Mouse (Mus musculus) neural tube, embryonic 12.5 days (tissue): ENCODE measurements at regions not wholly inside any gene's neighbourhood (a gene's known extent, or its start where the extent isn't known, plus 50 kb on each side); places are given as distances from the start of the nearest gene placed in this dataset.
A peak's percentile ranks its signal among the peaks of the same experiment; 100 is the strongest.
"Not testable (repeated sequence)": the region's sequence is repeated elsewhere in the genome, so short reads cannot be mapped to it uniquely, and the experiment has no call there.

Source experiments
- ATAC-seq: fragments of 200-750 bp; cut with Nextera tagmentation; 2 replicates; pipeline ENCODE4 v1.8.0; 2017; ENCODE audit warnings: low read depth, mild to moderate bottlenecking, moderate TSS enrichment, moderate library complexity; ENCODE audit not compliant: low FRiP score
- H3K27ac ChIP-seq: fragments of 300-500 bp; sonication (generic); 2 replicates; pipeline ENCODE4 v1.5.1; 2016
- H3K27me3 ChIP-seq: fragments of 300-500 bp; sonication (generic); replicated peaks from 2 replicates; pipeline ENCODE4 v1.6.1; 2016; ENCODE audit warnings: mild to moderate bottlenecking
- H3K36me3 ChIP-seq: fragments of 300-500 bp; sonication (generic); 2 replicates; pipeline ENCODE4 v1.6.1; 2016; ENCODE audit warnings: mild to moderate bottlenecking
- H3K4me1 ChIP-seq: fragments of 300-500 bp; sonication (generic); 2 replicates; pipeline ENCODE4 v1.6.1; 2016
- H3K4me2 ChIP-seq: fragments of 300-500 bp; sonication (generic); replicated peaks from 2 replicates; pipeline ENCODE4 v1.6.1; 2016; ENCODE audit warnings: mild to moderate bottlenecking
- H3K4me3 ChIP-seq: fragments of 300-500 bp; sonication (generic); 2 replicates; pipeline ENCODE4 v1.5.1; 2016
- H3K9ac ChIP-seq: fragments of 300-500 bp; sonication (generic); 2 replicates; pipeline ENCODE4 v1.6.1; 2016; ENCODE audit warnings: mild to moderate bottlenecking
- H3K9me3 ChIP-seq: fragments of 300-500 bp; sonication (generic); 2 replicates; pipeline ENCODE4 v1.6.1; 2016; ENCODE audit warnings: mild to moderate bottlenecking
- WGBS: fragments of 180-500 bp; shearing (Covaris S2); methylation state at CpG from one replicate; pipeline ENCODE4 v1.1.7; 2016; 5-methylcytosine and 5-hydroxymethylcytosine counted together

- Histone ChIP-seq H3K9me3 (no peaks in the 10 kb centered on the region), H3K27ac (no peak overlapping the region), H3K4me3 (no peak overlapping the region), H3K4me2 (no peak overlapping the region), H3K9ac (no peak overlapping the region), H3K27me3 (no peaks in the 10 kb centered on the region), H3K4me1 (no peaks in the 10 kb centered on the region), H3K36me3 (no peaks in the 10 kb centered on the region)
- ATAC-seq, result no peak
- 76% methylated on average over 2 of the region's 2 CpGs for WGBS
Measured at GRCm38 (mm10) chr1:150160314-150160713, 60.5 kb downstream of the Ptgs2 start.

DNA sequence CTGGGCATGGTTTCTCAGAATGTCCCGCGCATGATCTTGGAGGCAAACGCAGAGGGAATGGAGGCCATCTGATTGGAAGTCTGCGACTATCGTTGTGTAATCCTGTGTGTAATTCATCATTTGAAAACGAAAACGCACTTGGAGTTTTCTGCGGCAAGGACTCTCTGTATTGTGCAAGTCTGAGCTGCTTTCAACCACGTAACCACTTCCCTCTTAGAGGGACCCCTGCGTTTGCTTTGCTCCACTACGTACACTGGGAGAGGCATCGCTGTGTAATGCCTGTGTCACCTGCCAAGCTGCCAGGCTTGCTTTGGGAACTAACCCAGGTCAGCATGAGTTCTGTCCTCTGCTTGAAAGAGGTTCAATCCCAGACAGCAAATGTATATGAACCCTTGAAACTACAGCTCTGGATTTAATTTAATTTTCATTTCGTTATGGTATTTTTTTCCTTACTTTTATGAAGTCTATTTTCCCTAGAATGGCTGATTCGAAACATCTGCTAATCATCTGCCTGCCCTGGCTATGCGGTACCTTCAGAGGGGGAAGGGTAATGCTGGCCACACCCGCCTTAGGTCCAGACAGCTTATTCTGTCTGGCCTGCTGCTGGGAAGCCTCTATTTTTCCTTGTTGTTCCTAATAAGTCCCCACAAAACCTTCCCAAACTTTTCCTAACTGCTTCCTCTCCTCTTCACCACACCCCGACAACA lies 65.2 kb downstream of the Ptgs2 start:
- H3K36me3 ChIP-seq, result no peaks in the 10 kb centered on the region
- WGBS, result 69% methylated on average over 17 of the region's 17 CpGs
- no peaks in the 10 kb centered on the region for H3K27me3 ChIP-seq
- no peak overlapping the region for H3K4me3 ChIP-seq
- no peak overlapping the region; the same call in 1 of the 2 replicates for H3K4me2 ChIP-seq
- H3K9ac ChIP-seq, result no peak overlapping the region
- no peak overlapping the region for H3K27ac ChIP-seq
- ATAC-seq, result peak; percentile 56; the same call in 1 of the 2 replicates
- H3K4me1 ChIP-seq, result no peaks in the 10 kb centered on the region
- H3K9me3 ChIP-seq, result no peaks in the 10 kb centered on the region

DNA sequence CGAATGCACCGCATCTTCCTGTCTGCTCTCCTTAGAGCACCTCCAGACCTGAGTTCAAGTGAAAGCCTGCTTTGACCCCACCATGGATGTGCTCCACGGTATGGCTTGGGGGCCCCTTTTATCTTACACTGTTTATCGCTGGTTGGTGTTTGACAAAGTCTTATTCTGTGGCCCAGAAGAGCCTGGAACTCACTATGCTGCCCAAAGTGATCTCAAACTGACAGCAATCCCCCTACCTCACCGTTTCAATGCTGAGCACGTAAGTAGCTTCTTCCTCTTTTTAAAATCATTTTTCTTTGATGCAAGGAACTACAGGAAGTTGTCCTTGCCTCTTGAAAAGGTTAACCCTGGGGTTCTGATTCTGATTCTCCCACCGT lies 65.8 kb downstream of the Ptgs2 start:
- no peak for ATAC-seq
- WGBS, result 87% methylated on average over 7 of the region's 7 CpGs
- no peaks in the 10 kb centered on the region for H3K9me3 ChIP-seq
- no peak overlapping the region for H3K9ac ChIP-seq
- H3K4me1 ChIP-seq, result no peaks in the 10 kb centered on the region
- H3K4me2 ChIP-seq, result no peak overlapping the region
- H3K4me3 ChIP-seq, result no peak overlapping the region
- H3K36me3 ChIP-seq, result no peaks in the 10 kb centered on the region
- H3K27me3 ChIP-seq, result no peaks in the 10 kb centered on the region
- H3K27ac ChIP-seq, result no peak overlapping the region

DNA sequence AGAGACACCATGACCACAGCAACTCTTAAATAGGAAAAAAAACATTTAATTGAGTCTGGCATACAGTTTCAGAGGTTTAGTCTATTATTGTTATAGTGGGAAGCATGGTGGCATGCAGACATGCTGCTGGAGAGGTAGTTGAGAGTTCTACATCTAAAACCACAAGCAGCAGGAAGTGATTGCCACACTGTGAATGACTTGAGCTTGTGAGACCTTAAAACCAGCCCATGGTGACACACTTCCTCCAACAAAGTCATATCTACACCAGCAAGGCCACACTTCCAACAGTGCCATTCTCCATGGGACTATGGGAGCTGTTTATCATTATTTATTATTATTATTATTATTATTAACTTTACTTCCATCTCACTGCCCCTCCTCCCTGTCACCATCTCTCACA lies 67.3 kb downstream of the Ptgs2 start:
- no peaks in the 10 kb centered on the region for H3K4me1 ChIP-seq
- no peak overlapping the region for H3K4me3 ChIP-seq
- ATAC-seq, result no peak
- H3K9me3 ChIP-seq, result no peaks in the 10 kb centered on the region
- no peak overlapping the region for H3K27ac ChIP-seq
- no peak overlapping the region for H3K4me2 ChIP-seq
- no peak overlapping the region for H3K9ac ChIP-seq
- H3K27me3 ChIP-seq, result no peaks in the 10 kb centered on the region
- H3K36me3 ChIP-seq, result no peaks in the 10 kb centered on the region

DNA sequence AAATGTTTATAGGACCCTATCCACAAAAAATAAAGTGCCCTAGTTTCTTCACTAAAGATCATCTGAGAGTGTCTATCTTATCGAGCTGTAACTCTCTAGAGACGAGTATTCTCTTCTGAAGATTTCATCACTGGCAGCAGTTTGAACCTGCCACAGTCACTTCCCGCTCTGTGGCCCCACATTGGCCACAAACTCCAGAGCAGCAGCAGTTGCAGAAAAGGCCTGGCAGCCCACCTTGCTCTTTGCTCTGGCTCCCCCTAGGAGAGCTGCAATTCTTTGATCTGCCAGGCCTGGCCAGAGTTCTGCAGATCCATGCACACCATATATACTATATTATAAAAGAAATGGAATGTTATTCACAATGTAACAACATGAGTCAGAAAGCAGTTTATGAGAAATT lies 74.4 kb downstream of the Ptgs2 start:
- no peak for ATAC-seq
- Histone ChIP-seq H3K27me3 (no peaks in the 10 kb centered on the region), H3K27ac (no peak overlapping the region), H3K4me1 (no peaks in the 10 kb centered on the region), H3K4me2 (no peak overlapping the region), H3K36me3 (no peaks in the 10 kb centered on the region), H3K9ac (no peak overlapping the region), H3K9me3 (no peaks in the 10 kb centered on the region), H3K4me3 (no peak overlapping the region)
- 75% methylated on average over 3 of the region's 3 CpGs for WGBS

DNA sequence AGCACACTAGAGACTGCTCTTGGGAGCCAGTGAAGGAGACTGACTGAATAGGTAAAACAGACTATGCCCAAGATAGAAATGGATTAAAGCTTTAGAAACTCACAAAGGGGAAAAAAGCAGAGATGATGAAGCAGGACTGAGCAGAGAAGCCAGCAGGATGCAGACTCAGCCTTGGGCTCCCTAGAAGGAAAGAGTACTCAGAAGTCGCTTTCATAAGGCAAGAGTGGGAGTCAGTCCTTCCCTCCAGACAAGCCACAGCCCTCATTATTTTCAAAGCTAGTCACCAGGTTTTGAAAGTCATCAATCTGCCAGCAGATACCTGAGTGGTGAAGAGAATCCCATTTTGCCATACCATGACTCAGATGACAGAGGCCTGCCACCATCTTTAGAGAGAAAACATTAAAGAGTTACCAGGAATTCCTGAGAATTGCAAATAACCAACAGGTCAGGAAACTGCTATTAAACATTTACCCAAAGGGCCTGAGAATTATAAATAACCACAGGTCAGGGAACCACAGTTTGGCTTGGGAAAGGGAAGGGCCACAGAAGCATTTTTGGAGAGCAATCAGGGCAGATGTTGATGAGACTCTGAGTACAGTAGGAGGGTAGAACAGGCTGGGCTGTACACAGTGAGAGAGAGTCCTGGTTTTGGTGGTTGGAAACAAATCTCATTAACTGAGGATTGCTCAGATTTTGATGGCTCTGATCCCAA lies 77.4 kb downstream of the Ptgs2 start:
- H3K36me3 ChIP-seq, result no peaks in the 10 kb centered on the region
- H3K27me3 ChIP-seq, result no peaks in the 10 kb centered on the region
- H3K4me1 ChIP-seq, result no peaks in the 10 kb centered on the region
- H3K9me3 ChIP-seq, result no peaks in the 10 kb centered on the region
- ATAC-seq, result no peak
- no peak overlapping the region for H3K4me2 ChIP-seq
- H3K27ac ChIP-seq, result no peak overlapping the region
- WGBS, result 100% methylated on average over 1 of the region's 1 CpGs
- H3K4me3 ChIP-seq, result no peak overlapping the region
- no peak overlapping the region for H3K9ac ChIP-seq

GRCm38 (mm10) chr1:150202022-150202421 lies 102.2 kb downstream of the Ptgs2 start:
- WGBS, result 90% methylated on average over 2 of the region's 2 CpGs
- Histone ChIP-seq H3K4me1 (no peaks in the 10 kb centered on the region), H3K4me2 (no peak overlapping the region), H3K27me3 (no peaks in the 10 kb centered on the region), H3K4me3 (no peak overlapping the region), H3K9ac (no peak overlapping the region), H3K27ac (no peak overlapping the region), H3K9me3 (no peaks in the 10 kb centered on the region), H3K36me3 (no peaks in the 10 kb centered on the region)
- ATAC-seq, result no peak

DNA sequence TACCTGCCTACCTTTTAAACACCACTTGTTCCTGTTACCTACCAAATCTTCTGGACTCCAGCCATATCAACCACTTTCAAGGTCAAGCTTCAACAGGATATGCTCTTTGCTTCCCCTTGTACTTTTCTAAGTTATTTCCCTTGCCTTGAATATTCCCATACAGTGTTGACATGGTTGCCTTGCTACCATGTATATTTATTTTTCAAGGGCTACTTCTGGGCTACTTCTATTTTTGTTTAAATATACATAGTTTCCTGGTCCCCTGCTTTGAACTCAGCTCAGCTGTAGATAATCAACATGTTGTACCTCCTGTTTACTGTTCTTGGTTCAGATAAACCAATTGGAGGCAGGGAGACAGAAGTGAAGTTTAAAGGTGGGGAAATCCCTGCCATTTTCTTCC lies 106.8 kb upstream of the Pdc start:
- H3K9ac ChIP-seq, result no peak overlapping the region
- no peaks in the 10 kb centered on the region for H3K27me3 ChIP-seq
- no peak overlapping the region for H3K27ac ChIP-seq
- no peaks in the 10 kb centered on the region for H3K36me3 ChIP-seq
- no peak for ATAC-seq
- H3K4me2 ChIP-seq, result no peak overlapping the region
- H3K4me1 ChIP-seq, result no peaks in the 10 kb centered on the region
- no peak overlapping the region for H3K4me3 ChIP-seq
- no peaks in the 10 kb centered on the region for H3K9me3 ChIP-seq

DNA sequence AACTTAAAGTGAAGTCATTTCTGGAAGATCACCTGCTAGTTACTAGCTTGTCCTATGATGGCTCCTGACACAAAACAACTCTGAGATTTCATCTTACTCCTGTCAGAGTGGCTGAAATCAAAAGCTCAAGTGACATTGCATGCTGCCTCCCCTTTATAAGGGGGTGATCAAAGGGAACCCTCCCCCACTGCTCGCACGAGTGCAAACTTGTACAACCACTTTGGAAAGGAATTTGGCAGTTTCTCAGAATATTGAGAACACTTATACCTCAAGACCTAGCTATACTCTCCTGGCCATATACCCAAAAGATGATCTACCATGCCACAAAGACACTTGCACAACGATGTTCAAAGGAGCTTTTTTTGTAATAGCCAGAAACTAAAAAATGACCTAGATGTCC lies 102.5 kb upstream of the Pdc start:
- Histone ChIP-seq H3K4me2 (no peak overlapping the region), H3K9ac (no peak overlapping the region), H3K9me3 (no peaks in the 10 kb centered on the region), H3K36me3 (no peaks in the 10 kb centered on the region), H3K4me3 (no peak overlapping the region), H3K4me1 (no peaks in the 10 kb centered on the region), H3K27ac (no peak overlapping the region), H3K27me3 (no peaks in the 10 kb centered on the region)
- WGBS, result 88% methylated on average over 3 of the region's 3 CpGs
- no peak for ATAC-seq

DNA sequence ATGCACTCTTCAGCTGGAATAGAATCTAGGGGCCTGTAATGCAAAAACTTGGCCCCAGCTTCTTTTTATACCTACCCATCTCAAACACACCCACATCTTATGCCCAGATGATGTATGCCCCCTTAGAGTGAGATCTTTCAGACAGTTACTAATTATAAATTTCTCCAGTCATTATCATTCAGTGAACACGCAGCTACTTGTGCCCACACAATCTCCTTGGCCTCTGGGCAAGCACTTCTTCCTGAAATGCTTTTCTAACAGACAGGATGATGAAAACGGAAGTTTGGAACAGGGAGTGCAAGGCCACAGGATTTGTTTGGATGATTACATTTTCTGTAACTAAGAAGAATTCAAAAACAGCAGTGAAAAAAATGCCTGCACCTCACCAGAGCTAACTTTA lies 100.4 kb upstream of the Pdc start:
- Histone ChIP-seq H3K27me3 (no peaks in the 10 kb centered on the region), H3K9ac (no peak overlapping the region), H3K9me3 (no peaks in the 10 kb centered on the region), H3K36me3 (no peaks in the 10 kb centered on the region), H3K4me3 (no peak overlapping the region), H3K4me1 (no peaks in the 10 kb centered on the region), H3K27ac (no peak overlapping the region), H3K4me2 (no peak overlapping the region)
- WGBS, result 91% methylated on average over 2 of the region's 2 CpGs
- no peak for ATAC-seq

- Histone ChIP-seq H3K27me3 (no peaks in the 10 kb centered on the region), H3K9ac (no peak overlapping the region), H3K4me2 (no peak overlapping the region), H3K36me3 (no peaks in the 10 kb centered on the region), H3K4me3 (no peak overlapping the region), H3K27ac (no peak overlapping the region), H3K9me3 (no peaks in the 10 kb centered on the region), H3K4me1 (no peaks in the 10 kb centered on the region)
- 81% methylated on average over 6 of the region's 6 CpGs for WGBS
- no peak for ATAC-seq
Measured at GRCm38 (mm10) chr1:150225529-150225928, 93.7 kb upstream of the Pdc start.

GRCm38 (mm10) chr1:150239504-150239903 lies 79.7 kb upstream of the Pdc start:
- 94% methylated on average over 1 of the region's 1 CpGs for WGBS
- H3K4me3 ChIP-seq, H3K36me3 ChIP-seq, H3K27me3 ChIP-seq, H3K4me2 ChIP-seq, H3K27ac ChIP-seq, H3K4me1 ChIP-seq, H3K9ac ChIP-seq, ATAC-seq, H3K9me3 ChIP-seq: not testable (repeated sequence)

GRCm38 (mm10) chr1:150240110-150240509 lies 79.1 kb upstream of the Pdc start:
- H3K36me3 ChIP-seq, result no peaks in the 10 kb centered on the region
- no peak overlapping the region for H3K4me3 ChIP-seq
- no peaks in the 10 kb centered on the region for H3K4me1 ChIP-seq
- no peak overlapping the region for H3K27ac ChIP-seq
- no peak overlapping the region for H3K4me2 ChIP-seq
- no peaks in the 10 kb centered on the region for H3K27me3 ChIP-seq
- H3K9ac ChIP-seq, result no peak overlapping the region
- 88% methylated on average over 3 of the region's 3 CpGs for WGBS
- no peaks in the 10 kb centered on the region for H3K9me3 ChIP-seq
- ATAC-seq, result no peak
